Mouse (Mus musculus) MEL (cell line): ENCODE data around the gene Ing3.

Experiments
- CTCF ChIP-seq, 3 experiments: IDR thresholded peaks in 2 of 3; conservative IDR thresholded peaks in 1 of 3; 2 replicates each; pipeline ENCODE4 v1.5.1; 2011 to 2012; ENCODE audit warnings: low read length in 3 of 3, low read depth in 2 of 3, mild to moderate bottlenecking in 2 of 3, improper control_type of control experiment in 1 of 3, inconsistent platforms in 1 of 3, mixed read lengths in 1 of 3, moderate library complexity in 1 of 3; ENCODE audit not compliant: control insufficient read depth in 1 of 3, insufficient read depth in 1 of 3, poor library complexity in 1 of 3, severe bottlenecking in 1 of 3
- E2F4 ChIP-seq: IDR thresholded peaks from 2 replicates; pipeline ENCODE4 v1.6.1; 2011; ENCODE audit warnings: low read depth, low read length, improper control_type of control experiment, borderline replicate concordance
- EP300 ChIP-seq, 2 experiments: IDR thresholded peaks; 2 replicates each; pipeline ENCODE4 v1.6.1; 2011; ENCODE audit warnings: improper control_type of control experiment in 2 of 2, low read length in 2 of 2, low read depth in 1 of 2, mild to moderate bottlenecking in 1 of 2
- ETS1 ChIP-seq: IDR thresholded peaks from 2 replicates; pipeline ENCODE4 v1.6.1; 2012; ENCODE audit warnings: low read depth, mild to moderate bottlenecking, inconsistent platforms, low read length, improper control_type of control experiment, moderate library complexity
- MAX ChIP-seq: IDR thresholded peaks from 2 replicates; pipeline ENCODE4 v1.6.1; 2011; ENCODE audit warnings: low read length, improper control_type of control experiment
- MXI1 ChIP-seq: IDR thresholded peaks from 2 replicates; pipeline ENCODE4 v1.6.1; 2011; ENCODE audit warnings: mild to moderate bottlenecking, low read depth, low read length, improper control_type of control experiment
- POLR2AphosphoS2 ChIP-seq: IDR thresholded peaks from 2 replicates; pipeline ENCODE4 v1.6.1; 2011; ENCODE audit warnings: low read length, improper control_type of control experiment
- USF2 ChIP-seq, 2 experiments: IDR thresholded peaks; 2 replicates each; pipeline ENCODE4 v1.6.1; 2011 to 2012; ENCODE audit warnings: improper control_type of control experiment in 2 of 2, low read length in 2 of 2, borderline replicate concordance in 1 of 2, inconsistent platforms in 1 of 2, low read depth in 1 of 2, mild to moderate bottlenecking in 1 of 2; ENCODE audit not compliant: insufficient read depth in 1 of 2

DNA sequence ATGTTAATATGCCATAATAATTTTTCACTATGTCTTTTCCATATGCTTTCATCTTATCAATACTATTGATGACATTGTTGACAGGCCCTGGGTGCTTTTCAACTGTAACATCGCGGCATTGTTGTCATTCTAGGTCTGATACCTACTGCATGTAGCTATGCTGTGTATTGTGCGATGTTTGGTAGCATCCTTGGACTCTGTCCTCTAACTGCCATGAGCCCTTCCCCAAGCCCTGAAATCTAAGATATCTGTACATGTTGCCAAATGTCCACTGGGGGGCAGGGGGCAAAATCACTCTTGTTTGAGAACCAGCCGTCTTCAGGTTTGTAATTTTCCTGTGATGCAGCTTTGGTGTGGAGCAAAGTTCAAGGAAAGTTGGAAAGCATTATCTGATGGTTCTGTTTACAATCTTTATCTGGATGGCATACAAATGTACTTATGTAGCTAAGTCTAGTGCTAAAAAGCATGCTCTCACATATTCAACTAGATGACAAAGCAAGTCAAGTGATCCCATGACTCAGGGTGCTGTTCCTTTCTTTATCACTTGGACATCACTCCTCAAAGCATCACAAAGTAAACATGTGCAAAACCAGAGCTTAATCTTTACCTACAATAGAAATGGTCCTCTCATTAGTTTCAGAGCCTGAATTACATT lies 11.3 kb upstream of the Ing3 start:
- TF ChIP-seq USF2 (IDR thresholded peaks at IDR 0.05; ENCODE audit: borderline replicate concordance in 1 of 2, insufficient read depth in 1 of 2, low read depth in 1 of 2, low read length in 2 of 2) = no peak
- TF ChIP-seq ETS1 = no peak
- no peak for TF ChIP-seq CTCF (IDR thresholded peaks at IDR 0.05 in 2 of 3, conservative IDR thresholded peaks at IDR 0.05 in 1 of 3; ENCODE audit: control insufficient read depth in 1 of 3, insufficient read depth in 1 of 3, low read depth in 2 of 3, low read length in 3 of 3, poor library complexity in 1 of 3, severe bottlenecking in 1 of 3)
- TF ChIP-seq EP300 (IDR thresholded peaks at IDR 0.05; ENCODE audit: low read depth in 1 of 2, low read length in 2 of 2) = no peak
- TF ChIP-seq MAX = no peak
- no peak for TF ChIP-seq POLR2AphosphoS2
- no peak for TF ChIP-seq MXI1
- TF ChIP-seq E2F4 = no peak
